Mouse (Mus musculus) midbrain, embryonic 10.5 days (tissue): ENCODE results near the gene Cpd. TPM values are rescaled to one million over a fixed set of nuclear protein-coding genes. Genes with fewer than 3 reads are reported as not detected.

ENCODE experiments used
- DNase-seq: peaks from one replicate; pipeline ENCODE4 v3.0.0-alpha.2; 2017; ENCODE audit warnings: low spot score
- H3K27ac ChIP-seq: fragments of 300-500 bp; sonication (generic); replicated peaks from 2 replicates; pipeline ENCODE4 v1.5.1; 2016; ENCODE audit warnings: mild to moderate bottlenecking
- H3K27me3 ChIP-seq: fragments of 300-500 bp; sonication (generic); 2 replicates; pipeline ENCODE4 v1.6.1; 2016; ENCODE audit warnings: low read depth, mild to moderate bottlenecking; ENCODE audit not compliant: poor library complexity, severe bottlenecking
- H3K36me3 ChIP-seq: fragments of 300-500 bp; sonication (generic); 2 replicates; pipeline ENCODE4 v1.6.1; 2016; ENCODE audit warnings: mild to moderate bottlenecking, moderate library complexity
- H3K4me1 ChIP-seq: fragments of 300-500 bp; sonication (generic); 2 replicates; pipeline ENCODE4 v1.6.1; 2016
- H3K4me3 ChIP-seq: fragments of 300-500 bp; sonication (generic); 2 replicates; pipeline ENCODE4 v1.5.1; 2016; ENCODE audit warnings: mild to moderate bottlenecking, moderate library complexity
- H3K9me3 ChIP-seq: fragments of 300-500 bp; sonication (generic); replicated peaks from 2 replicates; pipeline ENCODE4 v1.6.1; 2016; ENCODE audit warnings: mild to moderate bottlenecking
- WGBS: fragments of 180-500 bp; shearing (Covaris S2); methylation state at CpG from one replicate; pipeline ENCODE4 v1.1.7; 2016; 5-methylcytosine and 5-hydroxymethylcytosine counted together
- polyA plus RNA-seq: library from polyadenylated mRNA; unstranded; fragments of >200 nt; fragmentation: Nextera tagmentation; extraction: Ambion mirVana; gene quantifications from 2 replicates; pipeline ENCODE4 v1.2.1, GENCODE M21; 2016

Cpd gene
- polyA plus RNA-seq, 1 experiment from 2014 or later: 7.6 TPM

- peaks cover 13% of the 10 kb centered on the region for H3K4me1 ChIP-seq
Observed at GRCm38 (mm10) chr11:76838573-76838972, 8.2 kb downstream of the Cpd start.

GRCm38 (mm10) chr11:76836317-76836716 is 10.5 kb downstream of the Cpd start:
- Histone ChIP-seq H3K9me3 (no peaks in the 10 kb centered on the region), H3K4me1 (no peaks in the 10 kb centered on the region), H3K36me3 (peaks cover 15% of the 10 kb centered on the region), H3K27ac (no peak overlapping the region), H3K27me3 (no peaks in the 10 kb centered on the region), H3K4me3 (no peak overlapping the region)
- WGBS: 81% methylated on average over 6 of the region's 6 CpGs
- no peak for DNase-seq

More at GRCm38 (mm10) chr11:76838573-76838972, 8.2 kb downstream of the Cpd start:
- no peaks in the 10 kb centered on the region for H3K27me3 ChIP-seq
- H3K36me3 ChIP-seq: peaks cover 15% of the 10 kb centered on the region
- H3K27ac ChIP-seq: no peak overlapping the region
- H3K9me3 ChIP-seq: no peaks in the 10 kb centered on the region
- WGBS: 96% methylated on average over 4 of the region's 4 CpGs
- no peak for DNase-seq
- no peak overlapping the region for H3K4me3 ChIP-seq

- Histone ChIP-seq H3K27ac (no peak overlapping the region), H3K4me1 (no peaks in the 10 kb centered on the region), H3K4me3 (no peak overlapping the region), H3K9me3 (no peaks in the 10 kb centered on the region), H3K36me3 (peaks cover 15% of the 10 kb centered on the region), H3K27me3 (no peaks in the 10 kb centered on the region)
- WGBS: 83% methylated on average over 5 of the region's 5 CpGs
- DNase-seq: no peak
Observed at GRCm38 (mm10) chr11:76835868-76836267, 10.9 kb downstream of the Cpd start.

GRCm38 (mm10) chr11:76834665-76835064 is 12.2 kb downstream of the Cpd start:
- WGBS: 93% methylated on average over 1 of the region's 1 CpGs
- peaks cover 10% of the 10 kb centered on the region for H3K36me3 ChIP-seq
- no peaks in the 10 kb centered on the region for H3K4me1 ChIP-seq
- no peaks in the 10 kb centered on the region for H3K27me3 ChIP-seq
- no peak overlapping the region for H3K4me3 ChIP-seq
- no peak overlapping the region for H3K27ac ChIP-seq
- no peaks in the 10 kb centered on the region for H3K9me3 ChIP-seq
- no peak for DNase-seq

GRCm38 (mm10) chr11:76824885-76825265 is 21.9 kb downstream of the Cpd start:
- 90% methylated on average over 9 of the region's 9 CpGs for WGBS
- Histone ChIP-seq H3K36me3 (no peaks in the 10 kb centered on the region), H3K27ac (no peak overlapping the region), H3K4me1 (no peaks in the 10 kb centered on the region), H3K4me3 (no peak overlapping the region), H3K9me3 (no peaks in the 10 kb centered on the region), H3K27me3 (no peaks in the 10 kb centered on the region)
- no peak for DNase-seq

GRCm38 (mm10) chr11:76824238-76824884 is 22.5 kb downstream of the Cpd start:
- H3K27me3 ChIP-seq: no peaks in the 10 kb centered on the region
- 83% methylated on average over 7 of the region's 7 CpGs for WGBS
- H3K36me3 ChIP-seq: no peaks in the 10 kb centered on the region

GRCm38 (mm10) chr11:76823641-76824040 is 23.2 kb downstream of the Cpd start:
- Histone ChIP-seq H3K9me3 (no peaks in the 10 kb centered on the region), H3K4me3 (no peak overlapping the region), H3K36me3 (no peaks in the 10 kb centered on the region), H3K27me3 (no peaks in the 10 kb centered on the region), H3K27ac (no peak overlapping the region), H3K4me1 (no peaks in the 10 kb centered on the region)
- WGBS: 89% methylated on average over 3 of the region's 3 CpGs
- no peak for DNase-seq

More at GRCm38 (mm10) chr11:76824238-76824884, 22.5 kb downstream of the Cpd start:
- Histone ChIP-seq H3K4me1 (no peaks in the 10 kb centered on the region), H3K27ac (no peak overlapping the region), H3K9me3 (no peaks in the 10 kb centered on the region), H3K4me3 (no peak overlapping the region)
- DNase-seq: no peak

- Histone ChIP-seq H3K27me3 (no peaks in the 10 kb centered on the region), H3K4me1 (no peaks in the 10 kb centered on the region), H3K27ac (no peak overlapping the region), H3K36me3 (no peaks in the 10 kb centered on the region), H3K9me3 (no peaks in the 10 kb centered on the region), H3K4me3 (no peak overlapping the region)
- WGBS: 84% methylated on average over 3 of the region's 3 CpGs
- no peak for DNase-seq
Observed at GRCm38 (mm10) chr11:76821353-76821752, 25.5 kb downstream of the Cpd start.

GRCm38 (mm10) chr11:76817664-76818063 is 29.2 kb downstream of the Cpd start:
- 90% methylated on average over 3 of the region's 3 CpGs for WGBS

GRCm38 (mm10) chr11:76810706-76811495 is 35.9 kb downstream of the Cpd start:
- H3K36me3 ChIP-seq: peaks cover 51% of the 10 kb centered on the region
- 87% methylated on average over 9 of the region's 9 CpGs for WGBS

More at GRCm38 (mm10) chr11:76817664-76818063, 29.2 kb downstream of the Cpd start:
- H3K27ac ChIP-seq: no peak overlapping the region
- H3K4me3 ChIP-seq: no peak overlapping the region
- no peak for DNase-seq
- no peaks in the 10 kb centered on the region for H3K4me1 ChIP-seq
- peaks cover 13% of the 10 kb centered on the region; the same call in 1 of the 2 replicates for H3K36me3 ChIP-seq
- H3K9me3 ChIP-seq: no peaks in the 10 kb centered on the region
- H3K27me3 ChIP-seq: no peaks in the 10 kb centered on the region

GRCm38 (mm10) chr11:76809450-76809849 is 37.4 kb downstream of the Cpd start:
- Histone ChIP-seq H3K9me3 (no peaks in the 10 kb centered on the region), H3K4me1 (no peaks in the 10 kb centered on the region), H3K27ac (no peak overlapping the region), H3K4me3 (no peak overlapping the region), H3K36me3 (peaks cover 61% of the 10 kb centered on the region), H3K27me3 (no peaks in the 10 kb centered on the region)
- WGBS: 68% methylated on average over 3 of the region's 3 CpGs
- no peak for DNase-seq

More at GRCm38 (mm10) chr11:76810706-76811495, 35.9 kb downstream of the Cpd start:
- Histone ChIP-seq H3K27me3 (no peaks in the 10 kb centered on the region), H3K27ac (no peak overlapping the region), H3K9me3 (no peaks in the 10 kb centered on the region), H3K4me3 (no peak overlapping the region), H3K4me1 (no peaks in the 10 kb centered on the region)
- no peak for DNase-seq

GRCm38 (mm10) chr11:76808550-76808949 is 38.3 kb downstream of the Cpd start:
- WGBS: 94% methylated on average over 7 of the region's 7 CpGs
- no peaks in the 10 kb centered on the region for H3K9me3 ChIP-seq
- H3K4me3 ChIP-seq: no peak overlapping the region
- H3K36me3 ChIP-seq: peaks cover 60% of the 10 kb centered on the region
- no peaks in the 10 kb centered on the region for H3K27me3 ChIP-seq
- DNase-seq: no peak
- H3K4me1 ChIP-seq: no peaks in the 10 kb centered on the region
- H3K27ac ChIP-seq: no peak overlapping the region
